Mouse (Mus musculus) neural tube, embryonic 14.5 days (tissue): ENCODE measurements around the gene Slamf8. TPM values are rescaled to one million over a fixed set of nuclear protein-coding genes. Genes with fewer than 3 reads are reported as not detected.

Experiments used
- ATAC-seq: fragments of 200-750 bp; cut with Nextera tagmentation; 2 replicates; pipeline ENCODE4 v1.8.0; 2017; ENCODE audit warnings: low read depth, mild to moderate bottlenecking, moderate TSS enrichment, moderate library complexity
- H3K27ac ChIP-seq: fragments of 300-500 bp; sonication (generic); 2 replicates; pipeline ENCODE4 v1.5.1; 2014; ENCODE audit warnings: low read depth, mild to moderate bottlenecking, control low read depth, low read length, moderate library complexity, mixed read lengths
- H3K27me3 ChIP-seq: fragments of 300-500 bp; sonication (generic); 2 replicates; pipeline ENCODE4 v1.6.1; 2014; ENCODE audit warnings: low read length; ENCODE audit not compliant: control insufficient read depth, insufficient read depth
- H3K36me3 ChIP-seq: fragments of 300-500 bp; sonication (generic); 2 replicates; pipeline ENCODE4 v1.6.1; 2014; ENCODE audit warnings: low read length, mixed read lengths; ENCODE audit not compliant: control insufficient read depth, insufficient read depth
- H3K4me1 ChIP-seq: fragments of 300-500 bp; sonication (generic); 2 replicates; pipeline ENCODE4 v1.6.1; 2014; ENCODE audit warnings: low read length; ENCODE audit not compliant: control insufficient read depth, insufficient read depth
- H3K4me2 ChIP-seq: fragments of 300-500 bp; sonication (generic); 2 replicates; pipeline ENCODE4 v1.6.1; 2014; ENCODE audit warnings: mild to moderate bottlenecking, low read depth, low read length, control low read depth
- H3K4me3 ChIP-seq: fragments of 300-500 bp; sonication (generic); 2 replicates; pipeline ENCODE4 v1.5.1; 2014; ENCODE audit warnings: low read depth, low read length, control low read depth, mixed read lengths
- H3K9ac ChIP-seq: fragments of 300-500 bp; sonication (generic); replicated peaks from 2 replicates; pipeline ENCODE4 v1.6.1; 2014; ENCODE audit warnings: low read depth, mild to moderate bottlenecking, control low read depth, low read length, mixed read lengths
- H3K9me3 ChIP-seq: fragments of 300-500 bp; sonication (generic); 2 replicates; pipeline ENCODE4 v1.6.1; 2016; ENCODE audit warnings: low read length; ENCODE audit not compliant: control insufficient read depth
- WGBS: fragments of 180-500 bp; shearing (Covaris S2); extraction: QIAGEN DNeasy Blood & Tissue Kit; methylation state at CpG from one replicate; pipeline ENCODE4 v1.1.7; 2014; 5-methylcytosine and 5-hydroxymethylcytosine counted together
- polyA plus RNA-seq: library from polyadenylated mRNA; unstranded; fragments of >200 nt; fragmentation: Nextera tagmentation; extraction: Ambion mirVana; gene quantifications from 2 replicates; pipeline ENCODE4 v1.2.1, GENCODE M21; 2014

The Slamf8 gene
- polyA plus RNA-seq, 1 experiment from 2014 or later, result not detected

- Histone ChIP-seq H3K9ac (no peak overlapping the region), H3K36me3 (no peaks in the 10 kb centered on the region), H3K4me1 (peaks cover 11% of the 10 kb centered on the region), H3K4me2 (no peak overlapping the region), H3K27me3 (no peaks in the 10 kb centered on the region), H3K9me3 (no peaks in the 10 kb centered on the region), H3K4me3 (no peak overlapping the region), H3K27ac (no peak overlapping the region)
- ATAC-seq, result no peak
- WGBS, result 84% methylated on average over 8 of the region's 8 CpGs
Measured at GRCm38 (mm10) chr1:172582436-172582835, 7.9 kb downstream of the Slamf8 start.

GRCm38 (mm10) chr1:172580116-172580515 lies 10.3 kb downstream of the Slamf8 start:
- Histone ChIP-seq H3K9me3 (no peaks in the 10 kb centered on the region), H3K27me3 (no peaks in the 10 kb centered on the region), H3K4me3 (no peak overlapping the region), H3K4me1 (no peaks in the 10 kb centered on the region; the same call in 1 of the 2 replicates), H3K9ac (no peak overlapping the region), H3K27ac (no peak overlapping the region), H3K4me2 (no peak overlapping the region), H3K36me3 (no peaks in the 10 kb centered on the region)
- WGBS, result 72% methylated on average over 6 of the region's 6 CpGs
- ATAC-seq, result no peak

- 65% methylated on average over 4 of the region's 4 CpGs for WGBS
- Histone ChIP-seq H3K4me1 (0 out of 2 replicates have a peak, but pooled peaks cover 3% of the 10 kb centered on the region), H3K4me2 (no peak overlapping the region), H3K27ac (no peak overlapping the region), H3K36me3 (no peaks in the 10 kb centered on the region), H3K9me3 (no peaks in the 10 kb centered on the region), H3K27me3 (no peaks in the 10 kb centered on the region), H3K4me3 (no peak overlapping the region), H3K9ac (no peak overlapping the region)
- ATAC-seq, result no peak
Measured at GRCm38 (mm10) chr1:172567758-172568157, 22.6 kb downstream of the Slamf8 start.

GRCm38 (mm10) chr1:172566131-172566530 lies 24.2 kb downstream of the Slamf8 start:
- H3K4me1 ChIP-seq, result 0 out of 2 replicates have a peak, but pooled peaks cover 3% of the 10 kb centered on the region
- WGBS, result 80% methylated on average over 3 of the region's 3 CpGs
- H3K36me3 ChIP-seq, result no peaks in the 10 kb centered on the region
- no peaks in the 10 kb centered on the region for H3K27me3 ChIP-seq
- no peak overlapping the region for H3K4me3 ChIP-seq
- ATAC-seq, result no peak
- no peak overlapping the region for H3K9ac ChIP-seq
- no peak overlapping the region for H3K27ac ChIP-seq
- H3K9me3 ChIP-seq, result no peaks in the 10 kb centered on the region
- no peak overlapping the region for H3K4me2 ChIP-seq

- Histone ChIP-seq H3K27ac (peak overlapping the region; percentile 63; the same call in 1 of the 2 replicates), H3K36me3 (no peaks in the 10 kb centered on the region), H3K4me3 (peak overlapping the region; percentile 73), H3K9me3 (no peaks in the 10 kb centered on the region), H3K27me3 (no peaks in the 10 kb centered on the region), H3K4me2 (peak overlapping the region; percentile 83), H3K4me1 (0 out of 2 replicates have a peak, but pooled peaks cover 3% of the 10 kb centered on the region), H3K9ac (peak overlapping the region; percentile 65)
- under 1% methylated on average over 9 of the region's 10 CpGs for WGBS
- peak; percentile 66; the same call in 1 of the 2 replicates for ATAC-seq
Measured at GRCm38 (mm10) chr1:172563465-172563828, 26.9 kb downstream of the Slamf8 start.

GRCm38 (mm10) chr1:172562641-172563464 lies 27.5 kb downstream of the Slamf8 start:
- H3K4me1 ChIP-seq, result 0 out of 2 replicates have a peak, but pooled peaks cover 3% of the 10 kb centered on the region
- peak overlapping the region; percentile 63 for H3K27ac ChIP-seq
- ATAC-seq, result peak; percentile 92
- no peaks in the 10 kb centered on the region for H3K9me3 ChIP-seq
- H3K27me3 ChIP-seq, result no peaks in the 10 kb centered on the region
- under 1% methylated on average over 63 of the region's 66 CpGs for WGBS
- H3K4me3 ChIP-seq, result peak overlapping the region; percentile 73
- H3K9ac ChIP-seq, result peak overlapping the region; percentile 65
- no peaks in the 10 kb centered on the region for H3K36me3 ChIP-seq
- peak overlapping the region; percentile 83 for H3K4me2 ChIP-seq

- peaks cover 5% of the 10 kb centered on the region; the same call in 1 of the 2 replicates for H3K4me1 ChIP-seq
- H3K9ac ChIP-seq, result no peak within 1 kb of the TSS
- H3K9me3 ChIP-seq, result no peaks in the 10 kb centered on the region
- H3K36me3 ChIP-seq, result no peaks in the 10 kb centered on the region
- 83% methylated on average over 11 of the region's 11 CpGs for WGBS
- H3K4me2 ChIP-seq, result no peak within 1 kb of the TSS
- H3K27me3 ChIP-seq, result no peaks in the 10 kb centered on the region
- no peak within 1 kb of the TSS for H3K27ac ChIP-seq
- H3K4me3 ChIP-seq, result no peak within 1 kb of the TSS
- no peak for ATAC-seq
Measured at GRCm38 (mm10) chr1:172555638-172556037, 34.7 kb downstream of the Slamf8 start, which contains the start of gene Vsig8. Gene Vsig8 (plus strand): TSS chr1:172555938.

- Histone ChIP-seq H3K36me3 (no peaks in the 10 kb centered on the region), H3K27me3 (no peaks in the 10 kb centered on the region), H3K4me3 (no peak overlapping the region), H3K27ac (no peak overlapping the region), H3K9ac (no peak overlapping the region), H3K4me2 (no peak overlapping the region), H3K4me1 (peaks cover 8% of the 10 kb centered on the region; the same call in 1 of the 2 replicates), H3K9me3 (no peaks in the 10 kb centered on the region)
- WGBS, result 33% methylated on average over 1 of the region's 1 CpGs
- no peak for ATAC-seq
Measured at GRCm38 (mm10) chr1:172552623-172553022, 37.7 kb downstream of the Slamf8 start.

GRCm38 (mm10) chr1:172551009-172551408 lies 39.4 kb downstream of the Slamf8 start:
- Histone ChIP-seq H3K4me3 (peak overlapping the region; percentile 28; the same call in 1 of the 2 replicates), H3K9ac (0 out of 2 replicates have a peak overlapping the region, but pooled peaks have one; percentile 21), H3K36me3 (no peaks in the 10 kb centered on the region), H3K9me3 (no peaks in the 10 kb centered on the region), H3K27me3 (no peaks in the 10 kb centered on the region), H3K27ac (no peak overlapping the region), H3K4me1 (peaks cover 8% of the 10 kb centered on the region; the same call in 1 of the 2 replicates), H3K4me2 (peak overlapping the region; percentile 53)
- WGBS, result 48% methylated on average over 7 of the region's 7 CpGs
- ATAC-seq, result no peak
